Mouse (Mus musculus): ENCODE data around the gene Serp1.

Serp1 gene

DNA sequence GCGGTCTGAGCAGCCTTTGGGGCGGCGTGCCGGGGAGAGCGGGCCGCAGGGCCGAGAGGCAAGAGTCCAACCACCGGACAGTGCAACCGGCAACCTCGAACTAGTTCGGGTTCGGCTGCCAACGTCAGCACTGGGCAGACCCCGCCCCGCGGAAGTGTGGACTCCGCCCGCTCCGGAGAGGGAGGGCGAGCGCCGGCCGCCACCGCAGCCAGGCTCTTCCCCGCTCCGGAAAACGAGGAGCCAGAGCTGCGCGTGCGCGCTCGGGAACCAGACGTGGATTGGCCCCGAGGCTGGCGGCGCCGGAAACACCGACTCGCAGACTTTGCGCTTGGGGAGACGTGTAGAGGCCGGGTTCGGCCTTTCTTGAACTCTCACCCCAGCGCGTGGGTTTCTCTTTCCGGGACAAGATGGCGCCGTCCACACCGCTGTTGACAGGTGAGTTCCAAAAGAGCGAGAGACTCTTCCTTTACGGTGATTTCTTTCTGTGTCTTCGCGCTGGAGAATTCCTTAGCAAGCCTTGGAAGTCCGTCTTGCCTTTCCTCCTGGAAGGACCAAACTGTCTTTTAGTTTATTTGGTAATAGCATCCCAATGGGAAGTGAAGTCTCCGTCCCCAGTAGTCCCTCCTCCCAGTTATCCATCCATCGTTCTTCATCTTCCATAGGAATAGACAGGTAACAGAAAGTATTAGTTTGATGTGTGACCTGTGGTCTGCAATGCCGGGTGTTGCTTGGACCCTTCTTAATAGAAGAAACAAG, at the start of gene Serp1, which contains the start of gene Eif2a:
Serp1 (minus strand) TSS at position 241 of the 756 bp plus-strand sequence.
Eif2a (plus strand) TSS at position 170 of the 756 bp plus-strand sequence.
- peak; percentile 100 for DNase-seq

DNA sequence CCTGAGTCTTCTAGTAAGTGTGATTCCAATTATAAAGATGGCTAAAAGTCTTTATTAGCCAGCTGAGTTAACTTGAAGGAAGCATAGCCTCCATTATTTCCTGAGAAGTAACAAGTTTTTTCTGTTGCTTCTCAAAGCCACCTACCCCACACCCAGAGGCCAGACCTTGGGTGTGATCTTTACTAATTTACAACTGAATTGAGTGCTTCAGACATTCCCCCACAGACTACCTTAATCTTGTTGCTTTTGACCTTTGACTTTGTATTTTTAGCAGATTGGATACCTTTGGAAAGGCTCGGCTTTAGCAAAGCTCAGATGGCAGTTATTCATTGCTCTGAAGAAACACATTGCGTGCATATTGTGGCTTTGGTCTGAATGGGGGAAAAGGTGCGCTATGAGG, 45.1 kb upstream of the Serp1 start:
- DNase-seq, result no peak

DNA sequence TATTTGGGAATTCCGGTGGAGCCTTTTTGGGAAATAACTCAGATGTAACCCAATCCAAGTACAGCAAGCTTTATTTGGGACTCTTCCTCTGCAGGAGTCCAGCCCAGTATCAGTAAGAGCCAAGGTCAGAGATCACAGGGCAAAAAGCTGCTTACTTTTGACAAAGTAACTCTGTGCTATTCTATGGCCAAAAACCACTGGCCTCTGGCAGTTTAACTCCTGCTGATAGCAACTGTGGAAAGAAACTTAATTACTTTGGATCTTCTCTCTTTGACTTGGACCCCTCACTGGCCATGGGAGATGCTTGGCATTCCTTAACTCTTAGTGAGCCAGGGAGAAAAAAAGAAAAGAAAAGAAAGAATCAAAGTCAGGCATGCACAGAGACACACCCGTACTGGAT, 35.7 kb upstream of the Serp1 start:
- no peak for DNase-seq

DNA sequence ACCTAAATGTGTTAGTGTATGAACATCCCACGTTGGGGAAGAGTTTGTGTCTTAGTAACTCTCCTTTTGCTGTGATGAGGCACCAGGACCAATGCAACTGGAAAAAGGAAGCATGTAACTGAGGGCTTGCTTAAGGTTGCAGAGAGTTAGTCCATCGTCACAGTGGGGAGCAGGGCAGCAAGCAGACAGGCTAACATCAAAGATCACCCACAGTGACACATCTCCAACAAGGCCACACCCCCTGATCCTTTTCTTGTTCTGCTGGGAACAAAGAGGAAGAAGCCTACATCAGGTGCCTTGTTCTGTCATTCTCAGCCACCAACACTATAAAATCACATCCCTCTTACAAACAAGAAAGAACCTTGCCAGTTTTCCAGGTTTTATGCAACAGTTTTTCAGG, 34.2 kb upstream of the Serp1 start:
- no peak for DNase-seq

DNA sequence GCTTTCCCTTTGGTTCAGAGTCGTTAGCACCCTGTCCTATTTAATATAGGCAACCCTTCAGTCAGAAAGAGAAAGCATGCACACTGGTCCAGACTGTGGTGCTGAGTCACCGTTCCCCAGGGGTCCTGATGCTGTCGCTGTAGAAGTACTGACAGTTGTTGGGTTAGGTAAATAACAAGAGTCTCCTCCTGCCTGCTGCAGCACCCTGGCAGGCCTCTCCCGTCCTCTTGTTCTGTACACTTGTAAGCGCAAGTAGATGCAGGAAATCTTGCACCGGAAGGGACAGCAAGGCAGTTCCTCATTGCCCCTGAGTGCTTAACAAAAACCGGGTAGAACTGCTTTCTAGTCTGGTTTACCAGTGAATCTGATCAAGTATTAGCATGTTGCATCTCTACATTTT, 31.0 kb upstream of the Serp1 start:
- DNase-seq, result no peak

DNA sequence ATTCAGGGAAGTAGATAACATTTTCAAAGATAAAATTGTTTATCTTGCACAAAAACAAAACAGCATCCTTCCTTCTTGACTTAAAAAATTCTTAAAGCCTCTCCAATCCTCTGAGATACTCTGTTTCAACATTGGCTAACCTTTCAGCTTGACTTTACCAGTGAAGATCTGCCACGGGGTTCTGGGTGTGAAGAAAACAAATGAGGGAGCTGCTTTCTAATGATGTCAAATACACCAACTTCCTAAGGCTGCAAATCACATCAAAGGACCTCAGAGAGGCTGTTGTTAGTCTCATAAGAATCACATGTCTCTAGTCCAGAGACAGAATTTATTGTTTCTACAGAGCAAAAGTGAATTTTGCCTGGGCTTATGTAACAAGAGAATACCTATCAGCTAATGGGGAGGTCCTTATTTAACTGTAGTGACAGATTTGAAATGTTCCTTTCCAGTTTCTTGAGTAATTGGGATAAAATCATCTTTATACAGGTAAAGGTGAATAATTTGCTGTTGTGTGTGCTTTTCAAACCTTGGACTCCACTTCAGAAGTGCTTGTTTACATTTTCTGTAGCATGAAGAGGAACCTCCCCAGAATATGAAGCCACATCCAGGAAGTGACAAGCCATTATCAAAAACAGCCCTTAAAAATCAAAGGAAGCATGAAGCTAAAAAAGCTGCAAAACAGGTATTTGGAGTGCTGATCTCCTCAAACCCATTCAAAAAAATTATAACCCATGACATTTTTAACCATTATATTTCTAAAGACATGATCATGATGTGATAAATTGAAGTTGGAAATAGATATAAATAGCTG, 26.5 kb upstream of the Serp1 start:
- no peak for DNase-seq

DNA sequence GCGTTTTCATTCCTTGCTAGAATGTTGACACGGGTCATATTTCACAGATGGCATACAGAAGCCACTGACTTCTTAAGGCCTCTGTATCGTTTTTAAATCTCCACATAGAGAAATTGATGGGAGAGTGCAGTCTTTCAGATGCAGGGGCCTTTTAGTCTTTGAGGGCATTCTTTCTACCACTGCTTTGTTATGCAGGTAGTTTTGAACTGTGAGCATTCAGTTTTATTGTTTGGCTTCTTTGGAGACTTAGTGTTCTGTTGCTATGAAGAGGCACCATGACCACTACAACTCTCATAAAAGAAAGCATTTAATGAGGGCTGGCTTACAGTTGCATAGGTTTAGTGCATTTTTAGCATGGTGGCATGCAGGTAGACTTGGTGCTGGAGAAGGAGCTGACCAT, 10.9 kb upstream of the Serp1 start:
- no peak for DNase-seq

DNA sequence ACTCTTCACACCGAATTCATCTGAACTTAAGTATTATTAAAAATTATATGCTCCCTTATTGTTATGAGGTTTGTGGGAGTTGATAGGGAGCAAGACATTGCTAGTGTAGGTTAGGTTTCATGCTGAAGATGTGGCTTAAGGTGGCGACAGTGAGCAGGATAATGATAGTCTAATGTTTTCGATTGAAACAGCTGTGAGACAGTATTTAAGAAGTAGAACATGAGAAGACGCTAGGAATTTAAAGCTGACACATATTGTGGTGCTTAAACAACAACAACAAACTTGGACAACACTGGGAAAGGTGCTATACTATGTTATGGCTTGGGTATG, 681 bp upstream of the Serp1 start:
- DNase-seq, result no peak

DNA sequence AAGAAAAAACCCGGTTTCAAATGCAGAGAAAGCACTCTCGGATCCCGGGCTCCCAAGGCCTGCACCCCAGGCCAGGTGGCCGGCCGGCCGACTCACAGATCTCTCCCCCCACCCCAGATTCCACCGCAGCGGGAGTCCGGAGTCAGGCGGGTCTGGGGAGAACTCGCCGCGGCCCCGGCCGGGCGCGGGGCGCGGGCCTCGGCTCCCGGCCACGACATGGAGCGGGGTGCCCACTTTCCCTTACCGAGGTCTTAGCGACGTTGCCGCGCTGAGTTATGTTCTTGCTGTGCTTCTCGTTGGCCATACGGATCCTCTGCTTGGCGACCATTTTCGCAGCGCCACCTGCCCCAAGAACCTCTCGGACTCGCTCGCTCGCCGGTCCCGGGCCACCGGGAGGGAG, 526 bp downstream of the Serp1 start:
- no peak for DNase-seq

DNA sequence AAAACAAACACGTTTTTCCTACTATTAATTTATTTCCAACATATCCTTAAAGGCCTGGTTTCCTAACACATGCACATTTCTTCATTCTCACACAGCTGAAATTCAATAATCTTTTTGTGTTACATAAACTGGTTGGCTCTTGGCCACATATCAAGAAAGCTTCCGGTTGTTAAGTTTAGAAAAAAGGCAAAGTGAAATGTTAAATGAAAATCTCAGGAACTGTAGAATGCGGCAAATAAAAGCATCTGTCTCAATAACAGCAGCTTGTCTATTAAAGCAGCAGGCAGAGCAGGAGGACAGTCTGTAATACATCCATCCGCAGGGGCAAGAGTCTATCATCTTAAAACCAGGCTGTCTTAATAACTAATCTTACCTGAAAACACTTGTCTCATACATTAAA, 1.4 kb downstream of the Serp1 start:
- no peak for DNase-seq

DNA sequence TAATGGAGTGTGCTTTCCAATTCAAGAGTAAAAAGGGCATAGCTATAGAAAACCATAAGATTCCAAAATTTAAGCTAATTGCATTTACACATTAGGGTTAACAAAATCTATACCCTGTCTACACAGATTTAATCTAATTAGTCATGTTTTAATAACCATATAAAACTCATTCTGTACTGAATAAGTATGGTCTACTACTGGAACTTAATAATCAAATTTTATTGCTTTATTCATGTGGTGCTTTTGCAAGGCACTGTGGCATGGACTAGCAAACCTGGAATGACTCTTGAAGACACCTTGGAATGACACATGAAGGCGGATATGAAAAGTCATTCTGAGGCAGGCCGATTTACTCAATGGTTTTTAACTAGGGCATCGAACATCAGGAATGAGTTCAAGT, 2.3 kb downstream of the Serp1 start:
- no peak for DNase-seq

DNA sequence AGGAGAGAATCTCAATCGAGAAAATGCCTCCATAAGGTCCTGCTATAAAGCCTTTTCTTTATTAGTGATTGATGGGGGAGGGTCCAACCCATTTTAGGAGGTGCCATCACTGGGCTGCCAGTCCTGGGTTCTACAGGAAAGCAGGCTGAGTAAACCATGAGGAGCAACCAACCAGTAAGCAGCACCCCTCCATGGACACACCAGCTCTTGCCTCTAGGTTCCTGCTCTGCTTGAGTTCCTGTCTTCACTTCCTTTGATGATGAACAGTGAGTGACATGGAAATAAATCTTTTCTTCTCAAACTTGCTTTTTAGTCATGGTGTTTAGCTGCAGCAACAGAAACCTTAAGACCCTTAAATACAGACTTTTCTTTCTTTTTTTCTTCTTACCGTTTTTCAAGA, 4.3 kb downstream of the Serp1 start:
- no peak for DNase-seq

DNA sequence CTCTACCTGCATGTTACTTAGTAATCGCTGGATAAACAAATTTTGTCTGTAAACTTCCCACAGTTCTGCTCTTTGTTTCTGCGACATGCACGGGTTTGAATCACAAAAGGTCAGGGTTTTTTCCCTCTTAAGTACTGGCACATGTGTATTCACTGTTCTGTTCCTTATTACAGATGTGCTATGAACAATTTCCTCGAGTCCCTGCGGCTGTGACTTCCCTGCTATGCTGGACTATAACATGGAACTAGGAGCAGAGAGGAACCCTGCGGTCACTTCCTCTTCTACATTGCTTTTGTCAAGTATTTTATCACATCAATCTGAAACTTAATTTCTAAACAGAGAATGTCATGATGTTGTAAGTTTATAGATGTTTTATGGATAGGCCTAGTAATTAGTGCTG, 5.4 kb downstream of the Serp1 start:
- DNase-seq, result no peak

DNA sequence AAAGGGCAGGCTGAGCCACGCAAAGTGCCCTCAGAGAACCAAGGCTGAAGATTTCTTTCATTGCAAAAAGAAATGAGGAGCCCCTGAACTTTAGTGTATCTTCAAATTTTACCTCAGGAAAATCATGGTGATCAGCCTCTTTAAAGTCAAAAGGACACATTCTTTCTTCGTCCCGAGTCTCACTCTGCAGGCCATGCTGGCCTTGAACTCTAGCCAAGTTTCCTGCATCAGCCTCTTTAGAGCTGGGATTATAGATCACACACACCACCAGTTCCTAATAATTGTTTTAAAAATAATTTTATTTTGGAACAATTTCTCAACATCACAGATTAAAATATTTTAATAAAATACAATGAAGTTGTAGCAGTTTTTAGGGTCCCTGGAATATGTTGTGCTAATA, 6.2 kb downstream of the Serp1 start:
- no peak for DNase-seq

DNA sequence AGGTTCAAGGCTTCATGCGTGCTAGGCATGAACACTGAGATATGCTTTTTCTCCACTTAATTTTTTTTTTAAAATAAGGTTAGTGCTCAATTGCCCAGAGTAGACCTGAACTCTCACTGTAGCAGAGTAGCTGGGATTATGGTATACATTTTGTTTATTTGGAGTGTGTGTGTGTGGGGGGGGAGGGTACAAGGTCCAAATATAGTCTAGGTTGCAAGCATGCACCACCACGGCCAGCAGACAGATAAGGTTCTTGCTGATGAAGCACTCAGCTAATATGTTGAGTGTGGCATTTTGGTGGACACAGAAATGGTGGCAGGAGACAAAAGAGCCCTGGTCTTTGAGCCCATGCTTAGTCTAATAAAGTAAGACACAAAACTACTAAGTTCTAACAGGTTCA, 6.7 kb downstream of the Serp1 start:
- no peak for DNase-seq

DNA sequence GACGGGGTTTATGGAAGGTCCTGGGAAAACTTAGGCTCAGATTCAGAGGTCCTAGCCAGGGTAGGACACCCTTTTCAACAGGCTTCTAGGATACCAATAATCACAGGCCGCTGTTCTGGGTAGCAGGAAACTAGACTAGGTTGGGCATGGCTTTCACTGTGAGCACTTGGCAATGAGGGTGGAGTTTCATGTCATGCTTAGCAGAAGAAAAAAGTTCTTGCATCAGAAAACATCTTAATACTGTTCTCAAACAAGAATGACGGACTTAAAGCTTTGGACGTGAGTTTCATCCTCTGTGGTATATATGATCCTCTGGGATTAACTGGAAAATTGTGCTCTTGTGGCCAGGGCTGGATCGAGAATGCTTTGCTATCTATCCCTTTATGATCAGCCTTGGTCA, 7.9 kb downstream of the Serp1 start:
- no peak for DNase-seq

DNA sequence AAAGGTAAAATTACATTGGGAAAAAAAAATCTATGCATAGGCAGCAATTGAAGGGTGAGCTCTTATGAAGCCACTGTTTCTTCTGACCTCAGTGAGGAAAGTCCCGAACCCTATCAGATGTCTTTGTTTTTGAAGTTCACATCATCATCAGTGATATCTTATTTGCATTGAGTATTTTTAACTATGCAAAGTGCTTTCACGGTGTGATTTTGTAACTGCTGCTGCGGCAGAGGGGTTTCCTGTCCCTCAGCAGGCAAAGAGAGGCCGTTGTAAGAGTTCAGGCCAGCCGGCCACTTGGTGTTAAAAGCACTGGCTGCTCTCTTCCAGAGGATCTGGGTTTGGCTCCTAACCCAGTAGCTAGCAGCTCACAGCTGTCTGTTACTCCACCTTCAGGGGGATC, 8.4 kb downstream of the Serp1 start:
- DNase-seq, result no peak

DNA sequence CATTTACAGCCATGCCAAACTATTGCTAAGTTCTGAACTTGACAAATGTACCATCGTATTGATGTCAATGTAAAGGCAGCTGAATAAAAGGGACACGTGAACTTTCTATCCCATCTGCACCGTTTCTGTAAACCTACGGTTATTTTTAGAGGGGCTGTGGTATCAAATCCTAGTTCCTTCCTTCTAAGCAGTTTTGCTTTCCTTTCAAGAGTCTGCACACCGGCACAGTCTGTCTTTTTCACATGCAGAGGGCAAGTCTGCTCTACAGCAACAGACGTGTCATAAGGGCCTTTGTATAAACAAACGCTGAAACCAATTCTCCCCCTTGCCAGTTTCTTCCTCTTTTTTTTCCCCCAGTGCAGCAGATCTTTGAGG, 9.1 kb downstream of the Serp1 start:
- no peak for DNase-seq

DNA sequence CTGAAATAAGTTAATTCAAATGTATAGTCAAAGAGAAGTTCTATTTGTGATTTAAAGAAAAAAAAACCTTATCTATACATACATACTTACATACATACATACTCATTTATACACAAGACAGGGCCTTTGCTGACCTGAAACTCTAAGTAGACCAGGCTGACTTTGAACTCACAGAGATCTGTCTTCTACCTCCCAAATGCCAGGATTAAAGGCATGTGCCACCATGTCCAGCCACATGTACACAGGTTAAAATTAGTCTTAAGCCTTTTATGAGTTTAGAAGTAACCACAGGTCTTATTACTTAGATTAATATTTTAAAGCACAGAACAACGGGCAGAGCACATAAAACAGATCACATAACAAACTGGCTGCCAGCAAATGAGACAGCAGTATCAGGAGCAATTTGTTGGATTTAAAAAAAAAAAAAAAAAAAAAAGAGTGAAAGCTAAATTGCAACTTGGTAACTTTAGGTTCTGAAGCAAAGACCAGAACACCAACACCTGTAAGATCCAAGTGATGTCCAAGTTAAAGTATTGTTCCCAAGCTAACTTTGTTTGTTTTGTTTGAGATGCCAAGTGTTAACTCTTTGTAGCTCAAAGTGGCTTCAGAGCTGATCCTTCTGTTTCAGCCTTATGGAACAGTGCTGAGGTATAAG, 9.6 kb downstream of the Serp1 start:
- DNase-seq, result no peak

DNA sequence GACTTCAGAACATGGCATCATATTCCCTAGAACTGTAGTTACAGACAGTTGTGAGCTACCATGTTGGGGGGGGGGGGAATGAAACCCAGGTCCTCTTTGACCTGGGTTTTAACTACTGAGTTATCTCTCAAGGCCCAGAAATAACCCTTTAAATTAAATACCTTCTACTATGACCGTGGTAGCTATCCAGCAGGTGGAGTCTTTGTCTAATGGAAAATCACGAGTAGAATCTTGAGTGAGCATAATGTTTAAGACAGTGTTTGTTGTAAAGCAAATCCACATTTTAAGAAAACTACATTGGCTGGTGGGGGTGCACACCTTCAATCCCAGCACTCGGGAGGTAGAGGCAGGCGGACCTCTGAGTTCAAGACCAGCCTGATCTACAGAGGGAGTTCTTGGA, 12.2 kb downstream of the Serp1 start:
- no peak for DNase-seq

DNA sequence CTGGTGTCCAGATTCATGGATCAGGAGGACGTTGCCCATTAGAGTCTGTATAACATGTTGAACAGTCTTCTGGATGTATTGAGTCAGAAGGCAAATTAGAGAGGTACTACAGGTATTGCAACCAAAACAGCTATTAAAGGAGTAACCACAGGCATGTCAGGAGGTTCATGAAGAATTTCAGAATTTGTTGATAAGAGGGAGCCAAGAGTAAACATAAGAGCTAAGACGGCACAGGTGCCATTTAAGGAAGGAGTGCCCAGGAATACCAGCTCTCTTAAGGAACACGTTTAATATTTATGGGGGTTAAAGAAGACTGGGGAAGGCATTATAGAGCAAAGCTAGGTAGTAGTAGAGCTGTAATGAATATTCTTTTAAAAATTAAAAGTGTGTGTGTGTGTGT, 13.0 kb downstream of the Serp1 start:
- DNase-seq, result no peak

DNA sequence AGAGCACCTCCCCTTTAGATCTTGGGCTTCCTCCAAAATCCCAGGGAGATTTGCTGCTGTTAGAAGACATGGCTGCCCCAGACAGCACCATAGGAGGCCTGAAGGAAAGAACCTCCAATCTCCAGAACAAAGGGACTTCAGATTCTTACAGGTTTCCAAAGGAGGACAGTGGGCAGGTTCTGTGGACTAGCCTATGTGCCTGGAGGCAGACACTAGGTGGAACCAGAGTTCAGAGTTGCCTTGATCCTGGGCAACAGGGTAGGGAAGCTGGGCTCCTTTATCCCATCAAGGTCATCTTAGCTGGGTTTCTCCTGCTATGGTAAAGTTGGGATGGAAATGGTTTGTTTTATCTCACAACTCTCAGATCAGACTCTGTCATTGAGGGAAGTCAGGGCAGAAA, 14.1 kb downstream of the Serp1 start:
- DNase-seq, result no peak

DNA sequence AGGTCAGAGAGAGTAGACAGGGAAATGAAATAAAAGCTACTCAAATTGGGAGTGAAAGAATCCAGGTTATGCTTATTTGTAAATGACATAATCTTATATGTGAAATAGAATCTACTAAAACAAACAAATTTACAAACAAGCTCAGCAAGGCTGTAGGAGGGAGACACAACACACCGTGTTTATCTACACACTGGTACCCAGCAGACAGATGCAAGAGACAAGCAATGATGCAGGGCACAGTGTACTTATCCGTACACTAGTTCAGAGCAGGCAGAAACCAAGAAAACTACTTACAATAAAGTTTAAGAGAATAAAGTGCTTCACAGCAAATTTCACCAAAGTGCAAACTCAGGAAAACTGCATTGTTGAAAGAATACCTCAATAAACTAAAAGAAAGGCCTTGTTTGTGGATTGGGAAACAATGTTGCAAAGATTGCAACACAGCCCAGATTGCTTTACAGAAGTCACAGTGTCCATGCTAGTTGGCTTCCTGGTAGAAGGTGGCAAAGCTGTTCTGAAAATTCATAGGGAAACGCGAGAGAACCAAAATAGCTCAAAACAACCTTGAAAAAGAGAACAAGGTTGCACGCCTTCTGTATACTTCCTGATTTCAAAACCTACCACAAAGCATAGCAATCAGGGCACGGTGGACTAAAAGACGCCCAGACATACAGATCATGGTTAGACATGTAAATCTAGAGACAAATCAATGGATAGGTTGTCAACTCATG, 17.5 kb downstream of the Serp1 start:
- DNase-seq, result no peak

DNA sequence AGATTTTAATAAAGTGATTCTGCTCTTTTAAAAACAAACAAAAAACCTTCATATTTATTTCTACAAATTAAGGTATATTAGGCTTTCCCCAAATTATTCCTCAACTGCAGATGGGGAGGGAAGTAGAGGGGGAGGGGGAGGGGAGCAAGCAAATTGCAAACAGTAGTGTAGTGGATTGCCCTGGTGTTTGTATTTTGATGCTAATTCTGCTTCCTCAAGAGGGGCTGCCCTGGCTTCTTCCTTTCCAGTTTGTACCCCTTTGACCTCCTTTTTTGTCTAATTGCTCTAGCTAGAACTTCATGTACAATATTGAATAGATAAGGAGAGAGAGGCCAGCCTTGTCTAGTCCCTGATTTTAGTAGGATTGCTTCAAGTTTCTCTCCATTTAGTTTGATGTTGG, 21.0 kb downstream of the Serp1 start:
- DNase-seq, result no peak
